Mouse (Mus musculus) layer of hippocampus, postnatal 14 days (tissue): Measurements from ENCODE around the gene Mmp1b. TPM values are rescaled to one million over a fixed set of nuclear protein-coding genes. Genes with fewer than 3 reads are reported as not detected.
"Not testable (repeated sequence)": the region's sequence is repeated elsewhere in the genome, so short reads cannot be mapped to it uniquely, and the experiment has no call there.

Source experiments
- DNase-seq, 2 experiments: peaks; one replicate each; pipeline ENCODE4 v3.0.0; 2021 to 2022; ENCODE audit warnings: low spot score in 2 of 2, mixed read lengths in 1 of 2
- long read RNA-seq, 2 experiments: library from polyadenylated mRNA; stranded (forward); transcript quantifications; one replicate each; pipeline ENCODE4 v2.0.0; 2021
- total RNA-seq, 2 experiments: library from RNA; stranded (reverse); gene quantifications; 2 replicates each; pipeline ENCODE4 v1.2.3; 2021

Gene Mmp1b
- total RNA-seq: not detected
- long read RNA-seq, experiment 1: 0 reads
- long read RNA-seq, experiment 2: 0 reads

DNA sequence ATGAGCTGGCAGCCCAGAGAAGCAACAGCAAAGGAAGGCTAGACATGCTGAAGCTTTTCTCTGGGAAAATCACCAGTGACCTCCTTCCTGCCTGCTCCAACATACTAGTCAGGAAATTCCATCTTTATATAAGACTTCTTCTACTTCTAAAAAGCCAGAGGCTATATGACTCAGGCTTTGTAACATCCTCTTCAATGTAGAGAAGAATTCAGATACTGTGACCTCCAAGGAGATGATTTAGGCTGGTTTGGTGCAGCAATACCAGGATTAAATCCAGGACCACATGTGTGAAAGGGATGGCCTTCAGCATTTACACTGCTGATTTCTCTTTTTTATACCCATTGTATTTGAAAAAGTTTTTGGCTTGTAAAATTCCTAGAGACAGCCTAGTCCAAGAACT lies at the start of gene Mmp1b:
Gene Mmp1b (minus strand): TSS at position 101 of the 400 bp plus-strand sequence.
- DNase-seq: no peak

DNA sequence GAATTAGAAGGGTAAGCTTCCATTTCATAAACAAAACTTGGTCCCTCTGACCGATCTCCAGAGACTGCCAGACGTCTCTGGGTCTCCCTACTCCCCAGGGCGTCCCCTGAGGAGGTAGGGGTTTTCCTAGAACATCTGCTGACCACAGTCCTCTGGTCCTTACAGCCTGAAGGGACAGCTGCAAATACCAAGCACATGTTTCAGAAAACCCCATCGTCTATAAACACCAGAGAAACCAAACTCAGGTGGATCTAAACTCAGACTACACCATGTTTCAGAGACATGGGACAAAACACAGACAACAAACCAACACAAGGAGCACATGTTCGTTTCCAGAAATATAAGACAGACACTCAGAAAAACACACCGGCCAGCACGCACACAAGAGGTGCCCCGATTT lies 8.7 kb upstream of the Mmp1b start:
- DNase-seq: not testable (repeated sequence)

DNA sequence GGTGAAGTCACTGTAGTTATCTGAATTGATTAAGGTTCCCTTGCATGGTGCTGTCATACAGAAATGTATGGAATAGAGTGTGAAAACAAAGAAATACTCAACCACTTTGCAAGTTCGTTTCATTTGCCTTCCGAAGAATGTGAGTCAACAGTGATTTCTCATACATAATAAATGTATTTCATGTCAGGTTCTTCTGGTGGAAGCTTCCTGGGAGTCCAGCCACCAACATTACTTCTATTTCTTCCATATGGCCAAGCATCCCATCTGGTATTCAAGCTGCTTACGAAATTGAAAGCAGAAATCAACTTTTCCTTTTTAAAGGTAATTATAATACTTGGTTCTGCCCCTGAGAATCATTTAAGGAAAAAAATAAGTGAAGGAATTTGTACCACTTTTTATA lies 33.3 kb downstream of the Mmp1b start:
- no peak for DNase-seq

DNA sequence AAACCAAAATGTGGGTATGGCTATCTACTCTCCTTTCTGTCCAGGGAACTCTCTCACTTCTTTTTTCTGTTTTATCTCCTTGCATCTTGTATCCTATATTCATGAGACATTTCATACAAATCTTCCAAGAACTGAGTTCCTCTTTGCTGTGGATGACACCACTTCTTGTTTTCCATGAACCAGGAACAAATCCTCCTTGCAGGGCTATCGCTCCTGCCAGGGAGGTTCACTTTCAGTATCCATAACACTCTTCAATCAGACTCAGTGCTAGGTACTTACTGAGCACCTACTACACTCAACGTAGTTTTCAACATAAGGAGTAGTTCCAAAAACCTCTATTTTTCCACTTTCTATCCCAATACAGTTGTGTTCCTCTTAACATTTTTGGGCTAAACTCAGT lies 42.3 kb downstream of the Mmp1b start:
- DNase-seq: no peak

DNA sequence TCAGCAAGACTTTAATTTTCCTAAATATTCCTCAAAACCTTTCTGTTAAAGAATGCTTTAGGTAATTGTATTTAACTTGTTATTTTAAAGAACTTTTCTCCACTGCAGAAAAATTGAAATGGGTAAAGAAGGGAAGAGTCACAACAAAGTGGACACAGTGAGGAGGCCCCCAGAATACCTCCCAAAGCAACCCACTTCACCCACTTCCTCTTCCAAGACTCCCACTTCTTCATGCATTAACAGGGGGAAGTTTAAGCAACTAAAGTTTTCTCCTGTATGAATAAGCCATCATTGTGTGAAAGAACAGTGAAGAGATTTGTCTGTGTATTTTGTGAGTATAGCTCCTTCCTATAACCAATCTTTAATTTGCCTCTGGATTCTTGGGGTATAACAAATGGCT lies 43.7 kb downstream of the Mmp1b start, which contains the start of gene Mmp12:
Gene Mmp12 (plus strand): TSS at position 275 of the 400 bp plus-strand sequence.
- no peak for DNase-seq

DNA sequence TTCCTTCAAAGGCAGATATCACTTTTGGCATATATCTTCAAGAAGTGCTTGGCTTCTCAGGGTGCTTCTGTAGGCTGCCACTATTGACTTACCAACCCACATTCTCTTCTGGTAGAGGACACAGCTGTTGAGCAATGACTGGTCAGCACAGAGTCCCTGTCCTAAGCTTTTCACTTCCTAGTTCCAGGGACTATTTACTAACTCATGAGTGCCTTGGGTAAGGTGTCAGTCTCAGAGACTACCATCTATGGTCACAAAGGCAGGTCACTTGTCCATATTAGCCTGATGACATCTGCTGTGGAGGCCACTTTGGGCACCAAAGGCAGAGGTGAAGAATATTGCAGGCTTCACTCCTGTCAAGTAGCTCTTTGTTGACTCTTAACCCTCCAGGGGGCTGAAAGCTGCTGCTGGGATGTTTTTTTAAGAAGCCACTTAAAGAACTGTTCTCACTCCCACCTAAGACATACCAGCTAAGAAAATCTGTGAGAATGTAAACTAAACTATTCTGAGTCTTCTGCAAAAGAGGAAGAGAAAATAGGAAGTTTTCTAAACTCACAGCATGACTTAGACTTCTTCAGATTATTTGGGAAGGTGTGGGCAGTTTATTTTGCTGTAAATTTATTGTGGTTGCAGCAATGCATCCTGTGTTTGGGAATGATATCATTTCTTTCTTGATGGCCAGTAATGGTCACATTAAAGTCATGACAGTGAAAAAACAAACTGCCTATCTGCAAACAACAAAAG lies 50.9 kb downstream of the Mmp1b start:
- DNase-seq: no peak

DNA sequence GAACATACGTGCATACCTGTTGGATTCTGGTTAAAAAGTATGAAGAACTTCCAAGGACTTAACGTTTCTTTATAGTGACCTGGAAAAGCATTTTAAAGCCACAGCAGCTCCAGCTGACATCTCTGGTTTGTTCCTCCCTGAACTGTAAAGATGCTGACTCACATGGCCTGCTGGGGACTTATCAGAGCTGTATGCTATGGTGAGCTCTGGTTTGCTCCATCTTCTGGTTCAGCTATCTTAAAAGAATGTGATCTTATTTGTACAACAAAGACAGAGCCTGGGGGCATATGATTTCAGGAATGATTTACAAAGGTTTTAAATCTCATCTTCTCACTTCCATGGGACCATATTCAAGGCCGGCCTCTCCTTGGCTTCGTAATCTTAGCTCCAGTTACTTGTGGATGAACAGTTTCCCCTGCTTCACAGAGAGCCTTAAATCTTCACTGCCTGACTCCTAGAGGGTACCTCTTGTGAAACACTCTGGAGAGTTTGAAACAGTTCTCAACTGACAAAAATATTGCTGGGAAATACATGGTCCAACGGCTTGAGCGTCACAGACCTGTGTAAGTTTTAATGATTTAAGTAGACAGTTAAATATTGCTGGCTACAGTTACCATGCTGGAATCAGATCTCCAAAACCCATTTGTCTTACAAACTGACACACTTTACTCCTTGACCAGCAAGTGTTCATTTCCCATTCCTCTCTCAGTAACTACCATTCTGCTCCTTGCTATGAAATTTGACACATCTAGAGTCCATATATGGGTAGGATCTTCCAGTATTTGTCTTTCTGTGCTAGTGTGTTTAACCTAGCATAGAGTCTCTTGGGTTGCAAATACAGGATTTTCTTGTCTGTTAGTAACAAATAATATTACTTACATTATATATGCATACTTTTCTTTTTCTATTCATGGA lies 51.8 kb downstream of the Mmp1b start:
- no peak for DNase-seq

DNA sequence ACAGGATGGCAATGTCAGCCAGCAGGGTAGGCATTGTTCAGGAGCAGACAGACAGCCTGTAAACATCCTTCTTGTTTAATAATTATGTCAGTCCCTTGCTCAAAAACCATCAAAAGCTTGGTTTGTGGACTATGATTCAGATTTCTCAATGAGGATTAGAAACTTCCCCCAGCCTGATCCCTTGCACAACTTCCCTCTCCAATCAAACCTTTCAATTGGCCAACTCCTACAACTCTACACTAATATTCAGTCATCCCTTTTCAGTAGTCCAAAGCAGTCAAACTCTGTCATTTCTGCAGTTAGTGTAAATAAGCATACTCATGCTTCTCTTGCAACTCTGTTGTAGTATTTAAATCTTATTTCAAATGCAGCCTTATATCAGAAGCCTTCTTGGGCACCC lies 56.0 kb downstream of the Mmp1b start:
- no peak for DNase-seq

Other genes starting within 250 kb of the Mmp1b start
- 10 to 100 TPM; 25.8 to 28.0 TPM for gene Dync2h1, start 203.6 kb downstream of the Mmp1b start, total RNA-seq
- 10 to 100 TPM; 77.2 to 86.4 TPM for gene Dcun1d5, start 203.5 kb downstream of the Mmp1b start, total RNA-seq
- not detected for gene Mmp13, start 115.5 kb downstream of the Mmp1b start, total RNA-seq
- not detected for gene Mmp12, start 43.7 kb downstream of the Mmp1b start, total RNA-seq
- gene Mmp3, start 57.8 kb upstream of the Mmp1b start, total RNA-seq: not detected
- not detected for gene Mmp10, start 114.3 kb upstream of the Mmp1b start, total RNA-seq
- not detected for gene Mmp8, start 170.4 kb upstream of the Mmp1b start, total RNA-seq
- gene Mmp27, start 183.3 kb upstream of the Mmp1b start, total RNA-seq: not detected
- gene Mmp20, start 240.2 kb upstream of the Mmp1b start, total RNA-seq: not detected